Mouse (Mus musculus) gastrocnemius, postnatal 36 days (tissue): Measurements from ENCODE around the gene Chd6. TPM values are rescaled to one million over a fixed set of nuclear protein-coding genes. Genes with fewer than 3 reads are reported as not detected.

ENCODE experiments used
- DNase-seq, 2 experiments: peaks; one replicate each; pipeline ENCODE4 v3.0.0; 2022
- intact Hi-C: fragments of 180-260 bp; cut with DNase I; formaldehyde crosslinking; loops from one replicate; pipeline ENCODE4 v1.15.1; 2025
- total RNA-seq, 2 experiments: library from RNA; stranded (reverse); gene quantifications; 2 replicates each; pipeline ENCODE4 v1.2.3; 2021

Gene Chd6
- total RNA-seq, 2 experiments from 2014 or later: 11.0 to 12.0 TPM

GRCm38 (mm10) chr2:160940930-160941709, 167.8 kb downstream of the Chd6 start:
- intact Hi-C loops: no loop called here

GRCm38 (mm10) chr2:160934451-160934850, 174.4 kb downstream of the Chd6 start:
- intact Hi-C loops: no loop called here
- no peak for DNase-seq

More at GRCm38 (mm10) chr2:160940930-160941709, 167.8 kb downstream of the Chd6 start:
- no peak for DNase-seq

- intact Hi-C loops: no loop called here
- DNase-seq: no peak
Measured at GRCm38 (mm10) chr2:160933890-160934289, 175.0 kb downstream of the Chd6 start.

- intact Hi-C loops: no loop called here
Measured at GRCm38 (mm10) chr2:160932981-160933380, 175.9 kb downstream of the Chd6 start.

GRCm38 (mm10) chr2:160932325-160932724, 176.6 kb downstream of the Chd6 start:
- intact Hi-C loops: no loop called here
- peak; percentile 53 to 66 for DNase-seq

More at GRCm38 (mm10) chr2:160932981-160933380, 175.9 kb downstream of the Chd6 start:
- DNase-seq: peak in 1 of 2 experiments; percentile 40

- no peak for DNase-seq
- intact Hi-C loops: no loop called here
Measured at GRCm38 (mm10) chr2:160931378-160931777, 177.5 kb downstream of the Chd6 start.

- intact Hi-C loops: no loop called here
- DNase-seq: peak; percentile 60 to 64
Measured at GRCm38 (mm10) chr2:160925203-160925602, 183.7 kb downstream of the Chd6 start.

- intact Hi-C loops: no loop called here
Measured at GRCm38 (mm10) chr2:160921285-160921684, 187.6 kb downstream of the Chd6 start.

GRCm38 (mm10) chr2:160918930-160919215, 190.0 kb downstream of the Chd6 start:
- intact Hi-C loops: no loop called here
- DNase-seq: no peak

More at GRCm38 (mm10) chr2:160921285-160921684, 187.6 kb downstream of the Chd6 start:
- DNase-seq: no peak

GRCm38 (mm10) chr2:160918154-160918929, 190.5 kb downstream of the Chd6 start:
- DNase-seq: no peak

GRCm38 (mm10) chr2:160917313-160917712, 191.6 kb downstream of the Chd6 start:
- intact Hi-C loops: no loop called here
- no peak for DNase-seq

More at GRCm38 (mm10) chr2:160918154-160918929, 190.5 kb downstream of the Chd6 start:
- intact Hi-C loops: no loop called here

- intact Hi-C loops: no loop called here
Measured at GRCm38 (mm10) chr2:160916714-160917113, 192.2 kb downstream of the Chd6 start.

GRCm38 (mm10) chr2:160915821-160916610, 192.9 kb downstream of the Chd6 start:
- intact Hi-C loops: no loop called here
- DNase-seq: no peak

More at GRCm38 (mm10) chr2:160916714-160917113, 192.2 kb downstream of the Chd6 start:
- no peak for DNase-seq

GRCm38 (mm10) chr2:160914656-160915055, 194.2 kb downstream of the Chd6 start:
- intact Hi-C loops: loop anchor here (5.0 kb wide), 1 partner anchor 1417 kb away; no protein-coding TSS in a partner anchor
- no peak for DNase-seq

GRCm38 (mm10) chr2:160912231-160912671, 196.6 kb downstream of the Chd6 start, which contains the start of gene Emilin3:
TSS of gene Emilin3 (minus strand) at chr2:160912328.
- DNase-seq: no peak
- intact Hi-C loops: loop anchor here (5.0 kb wide), 1 partner anchor 1415 kb away; no protein-coding TSS in a partner anchor

GRCm38 (mm10) chr2:160911558-160912201, 197.2 kb downstream of the Chd6 start:
- no peak for DNase-seq

GRCm38 (mm10) chr2:160910633-160911032, 198.2 kb downstream of the Chd6 start:
- intact Hi-C loops: loop anchor here (5.0 kb wide), 1 partner anchor 1413 kb away; no protein-coding TSS in a partner anchor
- DNase-seq: no peak

More at GRCm38 (mm10) chr2:160911558-160912201, 197.2 kb downstream of the Chd6 start:
- intact Hi-C loops: loop anchor here (5.0 kb wide), 1 partner anchor 1414 kb away; no protein-coding TSS in a partner anchor

GRCm38 (mm10) chr2:160908607-160909006, 200.3 kb downstream of the Chd6 start:
- DNase-seq: no peak
- intact Hi-C loops: no loop called here

- no peak for DNase-seq
- intact Hi-C loops: no loop called here
Measured at GRCm38 (mm10) chr2:160906101-160906500, 202.8 kb downstream of the Chd6 start.

GRCm38 (mm10) chr2:160905301-160905700, 203.6 kb downstream of the Chd6 start:
- DNase-seq: no peak
- intact Hi-C loops: no loop called here
